Mouse (Mus musculus): ENCODE data around the gene Klk1b16. TPM values are rescaled to one million over a fixed set of nuclear protein-coding genes. Genes with fewer than 3 reads are reported as not detected.

The Klk1b16 gene
- polyA plus RNA-seq, 1 experiment from 2014 or later = not detected

Other genes with a start within 250 kb of the Klk1b16 start
- gene Klk15, start 203.0 kb upstream of the Klk1b16 start, polyA plus RNA-seq (2015; fragmentation: Nextera tagmentation; extraction: Ambion mirVana) = not detected in 2 replicates
- not detected in 2 replicates for gene Klk1b8, start 186.1 kb upstream of the Klk1b16 start, polyA plus RNA-seq (2015; fragmentation: Nextera tagmentation; extraction: Ambion mirVana)
- gene Klk1b1, start 170.0 kb upstream of the Klk1b16 start, polyA plus RNA-seq (2015; fragmentation: Nextera tagmentation; extraction: Ambion mirVana) = not detected in 2 replicates
- not detected in 2 replicates for gene Klk1b9, start 160.7 kb upstream of the Klk1b16 start, polyA plus RNA-seq (2015; fragmentation: Nextera tagmentation; extraction: Ambion mirVana)
- not detected in 2 replicates for gene Klk1b11, start 140.9 kb upstream of the Klk1b16 start, polyA plus RNA-seq (2015; fragmentation: Nextera tagmentation; extraction: Ambion mirVana)
- gene Klk1b26, start 124.6 kb upstream of the Klk1b16 start, polyA plus RNA-seq (2015; fragmentation: Nextera tagmentation; extraction: Ambion mirVana) = not detected in 2 replicates
- gene Klk1b27, start 84.5 kb upstream of the Klk1b16 start, polyA plus RNA-seq (2015; fragmentation: Nextera tagmentation; extraction: Ambion mirVana) = not detected in 2 replicates
- gene Klk1b21, start 34.4 kb upstream of the Klk1b16 start, polyA plus RNA-seq (2015; fragmentation: Nextera tagmentation; extraction: Ambion mirVana) = not detected in 2 replicates
- gene Klk1b22, start 24.1 kb upstream of the Klk1b16 start, polyA plus RNA-seq (2015; fragmentation: Nextera tagmentation; extraction: Ambion mirVana) = not detected in 2 replicates
- gene Klk1b24, start 51.5 kb downstream of the Klk1b16 start, polyA plus RNA-seq (2015; fragmentation: Nextera tagmentation; extraction: Ambion mirVana) = not detected in 2 replicates
- gene Klk1b3, start 61.4 kb downstream of the Klk1b16 start, polyA plus RNA-seq (2015; fragmentation: Nextera tagmentation; extraction: Ambion mirVana) = not detected in 2 replicates
- 0.18 TPM in 1 of 2 replicates, not detected in the other for gene Klk1b4, start 70.7 kb downstream of the Klk1b16 start, polyA plus RNA-seq (2015; fragmentation: Nextera tagmentation; extraction: Ambion mirVana)
- gene Klk1b5, start 79.2 kb downstream of the Klk1b16 start, polyA plus RNA-seq (2015; fragmentation: Nextera tagmentation; extraction: Ambion mirVana) = not detected in 2 replicates
- gene Klk1, start 88.6 kb downstream of the Klk1b16 start, polyA plus RNA-seq (2015; fragmentation: Nextera tagmentation; extraction: Ambion mirVana) = 0.79 TPM in 1 of 2 replicates, not detected in the other
- gene Gm36864, start 99.4 kb downstream of the Klk1b16 start, polyA plus RNA-seq (2015; fragmentation: Nextera tagmentation; extraction: Ambion mirVana) = not detected in 2 replicates
- gene 1700028J19Rik, start 109.9 kb downstream of the Klk1b16 start, polyA plus RNA-seq (2015; fragmentation: Nextera tagmentation; extraction: Ambion mirVana) = 0.51 and 0.54 TPM in 2 replicates
- 18.8 and 20.6 TPM in 2 replicates for gene 2410002F23Rik, start 110.0 kb downstream of the Klk1b16 start, polyA plus RNA-seq (2015; fragmentation: Nextera tagmentation; extraction: Ambion mirVana)
- gene Acp4, start 120.6 kb downstream of the Klk1b16 start, polyA plus RNA-seq (2015; fragmentation: Nextera tagmentation; extraction: Ambion mirVana) = not detected in 2 replicates
- not detected in 2 replicates for gene Gm15517, start 124.7 kb downstream of the Klk1b16 start, polyA plus RNA-seq (2015; fragmentation: Nextera tagmentation; extraction: Ambion mirVana)
- 1.6 and 1.8 TPM in 2 replicates for gene Clec11a, start 170.1 kb downstream of the Klk1b16 start, polyA plus RNA-seq (2015; fragmentation: Nextera tagmentation; extraction: Ambion mirVana)
- gene Shank1, start 173.5 kb downstream of the Klk1b16 start, polyA plus RNA-seq (2015; fragmentation: Nextera tagmentation; extraction: Ambion mirVana) = not detected in 2 replicates
- 0.04 TPM in 1 of 2 replicates, not detected in the other for gene Syt3, start 247.3 kb downstream of the Klk1b16 start, polyA plus RNA-seq (2015; fragmentation: Nextera tagmentation; extraction: Ambion mirVana)
- gene 1700008O03Rik, start 249.1 kb downstream of the Klk1b16 start, polyA plus RNA-seq (2015; fragmentation: Nextera tagmentation; extraction: Ambion mirVana) = 0.15 and 0.18 TPM in 2 replicates